Mouse (Mus musculus) heart, postnatal 0 days (tissue): ENCODE measurements around the gene Ccdc88b.

ENCODE experiments used
- CTCF ChIP-seq: IDR thresholded peaks from 2 replicates; pipeline ENCODE4 v1.5.1; 2016; ENCODE audit warnings: antibody characterized with exemption, control low read depth, low read depth
- EP300 ChIP-seq: IDR thresholded peaks from 2 replicates; pipeline ENCODE4 v1.6.1; 2016; ENCODE audit warnings: antibody characterized with exemption, low read depth

GRCm38 (mm10) chr19:6839615-6840474 is 18.2 kb downstream of the Ccdc88b start:
- TF ChIP-seq CTCF (no peak), EP300 (no peak)
